24 mouse cellular contexts compared by ENCODE assay signal in genomic region chr9:121798887-121799520, GRCm38 (mm10). TPM values are rescaled to one million over a fixed set of nuclear protein-coding genes. Genes with fewer than 3 reads are reported as not detected.
DNase-seq lines count a peak whose midpoint lies in the region; ATAC-seq and TF ChIP-seq lines count a peak whose summit lies in the region.
"Had no signal": no experiment of that assay in that cellular context is flagged by ENCODE, and none has a peak within 500 bp of the region (broad histone marks: within the 10 kb centered on the region; RNA-seq: fewer than 3 reads in every experiment).

No protein-coding gene starts in this region.

- ATAC-seq in heart, embryonic 16.5 days (replicated peaks; ENCODE audit: extremely low read depth, insufficient read depth, low FRiP score) = no peak
- ATAC-seq in heart, embryonic 12.5 days (ENCODE audit: insufficient number of reproducible peaks, low FRiP score) = no peak
- ATAC-seq in neural tube, embryonic 11.5 days (ENCODE audit: insufficient read depth, low FRiP score, low TSS enrichment) = no peak
- no peak for ATAC-seq in neural tube, embryonic 15.5 days (ENCODE audit: low FRiP score)
- ATAC-seq: forebrain, postnatal 0 days had no signal

- H3K27ac ChIP-seq in heart, embryonic 16.5 days (ENCODE audit: low read length) = no peak overlapping the region
- H3K27ac ChIP-seq in heart, embryonic 12.5 days (ENCODE audit: poor library complexity, severe bottlenecking) = no peak overlapping the region
- H3K27ac ChIP-seq in neural tube, embryonic 11.5 days (ENCODE audit: low read depth, low read length) = no peak overlapping the region
- no peak overlapping the region for H3K27ac ChIP-seq in neural tube, embryonic 15.5 days (replicated peaks)
- no peak overlapping the region for H3K27ac ChIP-seq in liver, adult 2 months (replicated peaks; ENCODE audit: insufficient read depth, low read depth, low read length)
- peak overlapping the region; percentile 70 for H3K27ac ChIP-seq in small intestine, adult 2 months (ENCODE audit: insufficient read depth, low read depth, low read length)
- H3K27ac ChIP-seq: embryonic facial prominence, embryonic 13.5 days; gastrocnemius, adult 2 months; left cerebral cortex, adult 2 months had no signal

- DNase-seq in neural tube, embryonic 11.5 days (ENCODE audit: low spot score) = no peak
- DNase-seq in liver, adult 2 months (ENCODE audit: extremely low read depth, low read depth, low spot score) = peak; percentile 54
- DNase-seq in gastrocnemius, postnatal 14 days = no peak
- no peak for DNase-seq in spleen, adult 12 weeks (ENCODE audit: low spot score)
- DNase-seq: adrenal gland, adult 2 months; cerebellum, adult 9-11 months; forebrain, postnatal 0 days; gastrocnemius, adult 2 months; heart, postnatal 36 days; kidney, adult 9 months; layer of hippocampus, adult 9-11 months; left cerebral cortex, postnatal 4 days; lung, adult 18-20 months; lung, postnatal 14 days; right cerebral cortex, postnatal 25 days had no signal

- peak overlapping the region; percentile 12; the same call in 1 of the 2 replicates for H3K9ac ChIP-seq in heart, embryonic 16.5 days (ENCODE audit: low read length)
- no peak overlapping the region for H3K9ac ChIP-seq in heart, embryonic 12.5 days
- H3K9ac ChIP-seq in neural tube, embryonic 11.5 days (ENCODE audit: low read length) = 0 out of 2 replicates have a peak overlapping the region, but pooled peaks have one; percentile 23
- H3K9ac ChIP-seq in neural tube, embryonic 15.5 days (replicated peaks) = no peak overlapping the region
- no peak overlapping the region for H3K9ac ChIP-seq in liver, adult 2 months (ENCODE audit: low read depth, low read length)
- H3K9ac ChIP-seq: embryonic facial prominence, embryonic 13.5 days; forebrain, postnatal 0 days had no signal

- no peaks in the 10 kb centered on the region for H3K36me3 ChIP-seq in heart, embryonic 16.5 days (ENCODE audit: control insufficient read depth, insufficient read depth)
- H3K36me3 ChIP-seq in heart, embryonic 12.5 days = no peaks in the 10 kb centered on the region
- no peaks in the 10 kb centered on the region for H3K36me3 ChIP-seq in neural tube, embryonic 11.5 days (ENCODE audit: control insufficient read depth, insufficient read depth, low read length)
- no peaks in the 10 kb centered on the region for H3K36me3 ChIP-seq in neural tube, embryonic 15.5 days
- no peaks in the 10 kb centered on the region for H3K36me3 ChIP-seq in liver, adult 2 months (ENCODE audit: control insufficient read depth, insufficient read depth, low read length)
- no peaks in the 10 kb centered on the region for H3K36me3 ChIP-seq in small intestine, adult 2 months (ENCODE audit: control insufficient read depth, insufficient read depth, low read length)
- H3K36me3 ChIP-seq: embryonic facial prominence, embryonic 13.5 days had no signal

- H3K27me3 ChIP-seq in heart, embryonic 16.5 days (ENCODE audit: control insufficient read depth, insufficient read depth, low read length) = peaks cover 10% of the 10 kb centered on the region
- peaks cover 57% of the 10 kb centered on the region for H3K27me3 ChIP-seq in heart, embryonic 12.5 days (replicated peaks)
- H3K27me3 ChIP-seq in neural tube, embryonic 11.5 days (ENCODE audit: control insufficient read depth, insufficient read depth, low read length) = no peaks in the 10 kb centered on the region
- no peaks in the 10 kb centered on the region; the same call in 1 of the 2 replicates for H3K27me3 ChIP-seq in neural tube, embryonic 15.5 days (replicated peaks)
- no peaks in the 10 kb centered on the region for H3K27me3 ChIP-seq in liver, adult 2 months (ENCODE audit: control insufficient read depth, insufficient read depth, low read length)
- no peaks in the 10 kb centered on the region for H3K27me3 ChIP-seq in small intestine, adult 2 months (ENCODE audit: control insufficient read depth, insufficient read depth, low read length)

- peaks cover 15% of the 10 kb centered on the region for H3K4me1 ChIP-seq in heart, embryonic 16.5 days (ENCODE audit: control insufficient read depth, insufficient read depth, low read length)
- H3K4me1 ChIP-seq in heart, embryonic 12.5 days (replicated peaks) = peaks cover 35% of the 10 kb centered on the region
- no peaks in the 10 kb centered on the region; the same call in 1 of the 2 replicates for H3K4me1 ChIP-seq in neural tube, embryonic 11.5 days (ENCODE audit: control insufficient read depth, insufficient read depth, low read length)
- H3K4me1 ChIP-seq in neural tube, embryonic 15.5 days = peaks cover 24% of the 10 kb centered on the region
- peaks cover 12% of the 10 kb centered on the region for H3K4me1 ChIP-seq in liver, adult 2 months (ENCODE audit: control insufficient read depth, insufficient read depth, low read length)
- peaks cover 19% of the 10 kb centered on the region for H3K4me1 ChIP-seq in small intestine, adult 2 months (ENCODE audit: control insufficient read depth, insufficient read depth, insufficient read length, low read length)

- H3K79me2 ChIP-seq in liver, adult 2 months (ENCODE audit: control insufficient read depth, insufficient read depth, low read length) = no peaks in the 10 kb centered on the region

- no peak for TF ChIP-seq CTCF in liver, adult 2 months (IDR thresholded peaks at IDR 0.05; ENCODE audit: low read depth, low read length)
- no peak for TF ChIP-seq CTCF in small intestine, adult 2 months (IDR thresholded peaks at IDR 0.05; ENCODE audit: extremely low read depth, insufficient read length, insufficient replicate concordance, low read depth, low read length)

- H3K9me3 ChIP-seq in heart, embryonic 16.5 days (replicated peaks; ENCODE audit: control insufficient read depth, low read length) = no peaks in the 10 kb centered on the region
- no peaks in the 10 kb centered on the region for H3K9me3 ChIP-seq in heart, embryonic 12.5 days (replicated peaks)
- no peaks in the 10 kb centered on the region for H3K9me3 ChIP-seq in neural tube, embryonic 11.5 days (ENCODE audit: control insufficient read depth, low read length)
- H3K9me3 ChIP-seq in neural tube, embryonic 15.5 days (replicated peaks) = no peaks in the 10 kb centered on the region
- H3K9me3 ChIP-seq: embryonic facial prominence, embryonic 13.5 days; megakaryocyte, embryonic 14.5 days had no signal

- H3K4me3 ChIP-seq in heart, embryonic 16.5 days (ENCODE audit: low read length) = no peak overlapping the region
- H3K4me3 ChIP-seq in heart, embryonic 12.5 days = no peak overlapping the region
- H3K4me3 ChIP-seq in neural tube, embryonic 11.5 days (ENCODE audit: low read depth, low read length) = no peak overlapping the region
- H3K4me3 ChIP-seq in neural tube, embryonic 15.5 days (replicated peaks) = no peak overlapping the region
- H3K4me3 ChIP-seq in liver, adult 2 months (ENCODE audit: insufficient read depth, low read depth, low read length) = no peak overlapping the region
- no peak overlapping the region for H3K4me3 ChIP-seq in small intestine, adult 2 months (ENCODE audit: low read depth, low read length)
- H3K4me3 ChIP-seq: embryonic facial prominence, embryonic 13.5 days; gastrocnemius, adult 2 months; left cerebral cortex, adult 2 months; megakaryocyte, embryonic 14.5 days had no signal

- WGBS in heart, embryonic 16.5 days = 46% methylated on average over 6 of the region's 6 CpGs
- WGBS in heart, embryonic 12.5 days = 33% methylated on average over 6 of the region's 6 CpGs
- WGBS in neural tube, embryonic 11.5 days = 46% methylated on average over 6 of the region's 6 CpGs
- 59% methylated on average over 6 of the region's 6 CpGs for WGBS in neural tube, embryonic 15.5 days
- WGBS in liver, adult 2 months = 40% methylated on average over 6 of the region's 6 CpGs
- 27% methylated on average over 6 of the region's 6 CpGs for WGBS in small intestine, adult 2 months

- H3K4me2 ChIP-seq in heart, embryonic 16.5 days (ENCODE audit: low read depth, low read length) = no peak overlapping the region
- no peak overlapping the region for H3K4me2 ChIP-seq in heart, embryonic 12.5 days
- no peak overlapping the region for H3K4me2 ChIP-seq in neural tube, embryonic 11.5 days (ENCODE audit: low read depth)
- no peak overlapping the region for H3K4me2 ChIP-seq in neural tube, embryonic 15.5 days
- H3K4me2 ChIP-seq: embryonic facial prominence, embryonic 13.5 days; heart, embryonic 11.5 days had no signal

- no peak for TF ChIP-seq POLR2A in liver, adult 2 months (IDR thresholded peaks at IDR 0.05; ENCODE audit: extremely low read depth, insufficient read depth, low read length)
- no peak for TF ChIP-seq POLR2A in small intestine, adult 2 months (IDR thresholded peaks at IDR 0.05; ENCODE audit: low read depth, low read length)

- intact Hi-C loops in gastrocnemius, postnatal 14 days (cut with DNase I; ENCODE audit: low total_unique reads) = no loop called here

RNA-seq across cellular contexts. Expression of gene Hhatl, which starts 6.7 kb away (rescaled TPM):
- polyA plus RNA-seq in heart, embryonic 16.5 days (2015; fragmentation: Nextera tagmentation; extraction: Ambion mirVana) = 23.8 and 25.3 TPM in 2 replicates
- 5.3 and 5.7 TPM in 2 replicates for polyA plus RNA-seq in heart, embryonic 12.5 days (2016; fragmentation: Nextera tagmentation; extraction: Ambion mirVana)
- polyA plus RNA-seq in neural tube, embryonic 11.5 days (2014; fragmentation: Nextera tagmentation; extraction: Ambion mirVana) = 0.13 TPM in 1 of 2 replicates, not detected in the other
- 0.38 and 0.64 TPM in 2 replicates for polyA plus RNA-seq in neural tube, embryonic 15.5 days (2015; fragmentation: Nextera tagmentation; extraction: Ambion mirVana)
- 0.07 TPM in 1 of 2 replicates, not detected in the other for total RNA-seq in liver, adult 2 months (2014; rRNA removed)
- polyA plus RNA-seq in liver, adult 2 months (2012; rRNA removed) = not detected in 2 replicates
- polyA plus RNA-seq in small intestine, adult 2 months (2012; rRNA removed) = 5.1 and 5.2 TPM in 2 replicates
- total RNA-seq in gastrocnemius, postnatal 14 days (2021) = 100 to 1,000 TPM; 276 to 284 TPM
- total RNA-seq: adrenal gland, adult 2 months; granulocyte monocyte progenitor cell, adult 5-6 weeks had no signal

RNA-seq across cellular contexts. Expression of gene Klhl40, which starts 21.6 kb away (rescaled TPM):
- polyA plus RNA-seq in heart, embryonic 16.5 days (2015; fragmentation: Nextera tagmentation; extraction: Ambion mirVana) = 6.5 and 6.8 TPM in 2 replicates
- polyA plus RNA-seq in heart, embryonic 12.5 days (2016; fragmentation: Nextera tagmentation; extraction: Ambion mirVana) = 0.73 and 1.1 TPM in 2 replicates
- polyA plus RNA-seq in neural tube, embryonic 11.5 days (2014; fragmentation: Nextera tagmentation; extraction: Ambion mirVana) = 3.6 and 4.6 TPM in 2 replicates
- 2.7 and 3.6 TPM in 2 replicates for polyA plus RNA-seq in neural tube, embryonic 15.5 days (2015; fragmentation: Nextera tagmentation; extraction: Ambion mirVana)
- total RNA-seq in liver, adult 2 months (2014; rRNA removed) = 0.18 TPM in 1 of 2 replicates, not detected in the other
- polyA plus RNA-seq in liver, adult 2 months (2012; rRNA removed) = not detected in 2 replicates
- polyA plus RNA-seq in small intestine, adult 2 months (2012; rRNA removed) = 0.14 TPM in 1 of 2 replicates, not detected in the other
- 100 to 1,000 TPM; 116 to 158 TPM for total RNA-seq in gastrocnemius, postnatal 14 days (2021)
- total RNA-seq: adrenal gland, adult 2 months had no signal
- polyA plus RNA-seq: adrenal gland, adult 2 months had no signal

RNA-seq across cellular contexts. Expression of gene Zfp651, which starts 39.9 kb away (rescaled TPM):
- 15.8 and 21.3 TPM in 2 replicates for polyA plus RNA-seq in heart, embryonic 16.5 days (2015; fragmentation: Nextera tagmentation; extraction: Ambion mirVana)
- 12.5 and 14.9 TPM in 2 replicates for polyA plus RNA-seq in heart, embryonic 12.5 days (2016; fragmentation: Nextera tagmentation; extraction: Ambion mirVana)
- 6.7 and 7.0 TPM in 2 replicates for polyA plus RNA-seq in neural tube, embryonic 11.5 days (2014; fragmentation: Nextera tagmentation; extraction: Ambion mirVana)
- 27.9 and 36.3 TPM in 2 replicates for polyA plus RNA-seq in neural tube, embryonic 15.5 days (2015; fragmentation: Nextera tagmentation; extraction: Ambion mirVana)
- 0.27 and 0.37 TPM in 2 replicates for total RNA-seq in liver, adult 2 months (2014; rRNA removed)
- polyA plus RNA-seq in liver, adult 2 months (2012; rRNA removed) = 0.62 and 1.2 TPM in 2 replicates
- 5.9 and 8.9 TPM in 2 replicates for polyA plus RNA-seq in small intestine, adult 2 months (2012; rRNA removed)
- total RNA-seq in gastrocnemius, postnatal 14 days (2021) = 10 to 100 TPM; 51.5 to 56.1 TPM
- total RNA-seq: granulocyte monocyte progenitor cell, adult 5-6 weeks had no signal

RNA-seq across cellular contexts. Expression of gene Ccdc13, which starts 40.3 kb away (rescaled TPM):
- 0.34 and 0.42 TPM in 2 replicates for polyA plus RNA-seq in heart, embryonic 16.5 days (2015; fragmentation: Nextera tagmentation; extraction: Ambion mirVana)
- 0.08 TPM in 1 of 2 replicates, not detected in the other for polyA plus RNA-seq in heart, embryonic 12.5 days (2016; fragmentation: Nextera tagmentation; extraction: Ambion mirVana)
- 2.4 and 3.6 TPM in 2 replicates for polyA plus RNA-seq in neural tube, embryonic 11.5 days (2014; fragmentation: Nextera tagmentation; extraction: Ambion mirVana)
- 2.1 and 4.0 TPM in 2 replicates for polyA plus RNA-seq in neural tube, embryonic 15.5 days (2015; fragmentation: Nextera tagmentation; extraction: Ambion mirVana)
- total RNA-seq in liver, adult 2 months (2014; rRNA removed) = not detected in 2 replicates
- not detected in 2 replicates for polyA plus RNA-seq in liver, adult 2 months (2012; rRNA removed)
- polyA plus RNA-seq in small intestine, adult 2 months (2012; rRNA removed) = 0.65 TPM in 1 of 2 replicates, not detected in the other
- under 1 TPM; 0.22 to 0.35 TPM for total RNA-seq in gastrocnemius, postnatal 14 days (2021)
- total RNA-seq: granulocyte monocyte progenitor cell, adult 5-6 weeks; heart, postnatal 36 days had no signal

RNA-seq across cellular contexts. Expression of gene Higd1a, which starts 59.2 kb away (rescaled TPM):
- 214 and 262 TPM in 2 replicates for polyA plus RNA-seq in heart, embryonic 16.5 days (2015; fragmentation: Nextera tagmentation; extraction: Ambion mirVana)
- 237 and 257 TPM in 2 replicates for polyA plus RNA-seq in heart, embryonic 12.5 days (2016; fragmentation: Nextera tagmentation; extraction: Ambion mirVana)
- 151 and 156 TPM in 2 replicates for polyA plus RNA-seq in neural tube, embryonic 11.5 days (2014; fragmentation: Nextera tagmentation; extraction: Ambion mirVana)
- 149 and 169 TPM in 2 replicates for polyA plus RNA-seq in neural tube, embryonic 15.5 days (2015; fragmentation: Nextera tagmentation; extraction: Ambion mirVana)
- total RNA-seq in liver, adult 2 months (2014; rRNA removed) = 45.6 and 65.6 TPM in 2 replicates
- 14.7 and 20.2 TPM in 2 replicates for polyA plus RNA-seq in liver, adult 2 months (2012; rRNA removed)
- polyA plus RNA-seq in small intestine, adult 2 months (2012; rRNA removed) = 7.0 and 11.4 TPM in 2 replicates
- total RNA-seq in gastrocnemius, postnatal 14 days (2021) = 100 to 1,000 TPM in 1 of 2 experiments, 10 to 100 TPM in 1; 97.2 to 109 TPM

Comparison
In these comparisons a context has a peak if more than half of its experiments do, and no peak if none do; other contexts are left out.
1. H3K9ac ChIP-seq: peak in heart, embryonic 16.5 days (single experiment) and neural tube, embryonic 11.5 days (single experiment); none in heart, embryonic 12.5 days (single experiment), neural tube, embryonic 15.5 days (single experiment) and liver, adult 2 months (single experiment).